Mouse (Mus musculus): ENCODE data around the gene Fbxo8.

- TF ChIP-seq CTCF (IDR thresholded peaks at IDR 0.05; ENCODE audit: insufficient read depth, low read length) (peak; percentile 94), POLR2A (IDR thresholded peaks at IDR 0.05; ENCODE audit: borderline replicate concordance, extremely low read depth, low read depth, low read length) (no peak)
These were observed 20.5 kb upstream of the Fbxo8 start for GRCm38 (mm10) chr8:56530359-56530758.

Measured in lung, adult 2 months (tissue).